Mouse (Mus musculus): ENCODE results near the gene Dapk3. TPM values are rescaled to one million over a fixed set of nuclear protein-coding genes. Genes with fewer than 3 reads are reported as not detected.

The Dapk3 gene
- polyA plus RNA-seq, 1 experiment from 2014 or later, result 32.4 TPM

- peaks cover 6% of the 10 kb centered on the region; the same call in 1 of the 2 replicates for H3K4me1 ChIP-seq (ENCODE audit: control insufficient read depth, insufficient read depth, low read length)
- H3K36me3 ChIP-seq (ENCODE audit: control insufficient read depth, insufficient read depth, low read length), result no peaks in the 10 kb centered on the region
- no peak for ATAC-seq (ENCODE audit: insufficient read depth, low FRiP score)
- 82% methylated on average over 13 of the region's 13 CpGs for WGBS
- no peaks in the 10 kb centered on the region for H3K9me3 ChIP-seq (replicated peaks; ENCODE audit: control insufficient read depth, low read length)
- no peak overlapping the region for H3K9ac ChIP-seq (ENCODE audit: low read length)
- H3K27ac ChIP-seq (ENCODE audit: low read length), result no peak overlapping the region
- no peak overlapping the region for H3K4me3 ChIP-seq (replicated peaks; ENCODE audit: low read length)
- H3K4me2 ChIP-seq (ENCODE audit: low read depth, low read length), result no peak overlapping the region
- H3K27me3 ChIP-seq (ENCODE audit: control insufficient read depth, insufficient read depth, low read length), result peaks cover 11% of the 10 kb centered on the region
Observed at GRCm38 (mm10) chr10:81200141-81200540, 17.3 kb downstream of the Dapk3 start.

- ATAC-seq (ENCODE audit: insufficient read depth, low FRiP score), result no peak
- Histone ChIP-seq H3K4me2 (ENCODE audit: low read depth, low read length) (no peak overlapping the region), H3K36me3 (ENCODE audit: control insufficient read depth, insufficient read depth, low read length) (no peaks in the 10 kb centered on the region), H3K27ac (ENCODE audit: low read length) (no peak overlapping the region), H3K4me1 (ENCODE audit: control insufficient read depth, insufficient read depth, low read length) (peaks cover 6% of the 10 kb centered on the region; the same call in 1 of the 2 replicates), H3K9ac (ENCODE audit: low read length) (no peak overlapping the region), H3K4me3 (replicated peaks; ENCODE audit: low read length) (no peak overlapping the region), H3K9me3 (replicated peaks; ENCODE audit: control insufficient read depth, low read length) (no peaks in the 10 kb centered on the region), H3K27me3 (ENCODE audit: control insufficient read depth, insufficient read depth, low read length) (peaks cover 7% of the 10 kb centered on the region; the same call in 1 of the 2 replicates)
- 71% methylated on average over 20 of the region's 20 CpGs for WGBS
Observed at GRCm38 (mm10) chr10:81200605-81201287, 17.9 kb downstream of the Dapk3 start.

- Histone ChIP-seq H3K9ac (ENCODE audit: low read length) (no peak within 1 kb of the TSS), H3K27ac (ENCODE audit: low read length) (no peak within 1 kb of the TSS), H3K9me3 (replicated peaks; ENCODE audit: control insufficient read depth, low read length) (no peaks in the 10 kb centered on the region), H3K36me3 (ENCODE audit: control insufficient read depth, insufficient read depth, low read length) (no peaks in the 10 kb centered on the region), H3K27me3 (ENCODE audit: control insufficient read depth, insufficient read depth, low read length) (peaks cover 7% of the 10 kb centered on the region; the same call in 1 of the 2 replicates), H3K4me2 (ENCODE audit: low read depth, low read length) (no peak within 1 kb of the TSS), H3K4me1 (ENCODE audit: control insufficient read depth, insufficient read depth, low read length) (0 out of 2 replicates have a peak, but pooled peaks cover 6% of the 10 kb centered on the region), H3K4me3 (replicated peaks; ENCODE audit: low read length) (no peak within 1 kb of the TSS)
- no peak for ATAC-seq (ENCODE audit: insufficient read depth, low FRiP score)
- 62% methylated on average over 13 of the region's 13 CpGs for WGBS
Observed at GRCm38 (mm10) chr10:81201807-81202758, 19.3 kb downstream of the Dapk3 start, which contains the start of gene Nmrk2. Gene Nmrk2 (minus strand): TSS chr10:81202051.

- H3K9me3 ChIP-seq (replicated peaks; ENCODE audit: control insufficient read depth, low read length), result no peaks in the 10 kb centered on the region
- H3K4me1 ChIP-seq (ENCODE audit: control insufficient read depth, insufficient read depth, low read length), result 0 out of 2 replicates have a peak, but pooled peaks cover 6% of the 10 kb centered on the region
- no peak overlapping the region for H3K4me3 ChIP-seq (replicated peaks; ENCODE audit: low read length)
- H3K4me2 ChIP-seq (ENCODE audit: low read depth, low read length), result no peak overlapping the region
- H3K27ac ChIP-seq (ENCODE audit: low read length), result no peak overlapping the region
- 62% methylated on average over 8 of the region's 8 CpGs for WGBS
- peaks cover 7% of the 10 kb centered on the region; the same call in 1 of the 2 replicates for H3K27me3 ChIP-seq (ENCODE audit: control insufficient read depth, insufficient read depth, low read length)
- ATAC-seq (ENCODE audit: insufficient read depth, low FRiP score), result peak; percentile 57; the same call in 1 of the 2 replicates
- H3K9ac ChIP-seq (ENCODE audit: low read length), result no peak overlapping the region
- no peaks in the 10 kb centered on the region for H3K36me3 ChIP-seq (ENCODE audit: control insufficient read depth, insufficient read depth, low read length)
Observed at GRCm38 (mm10) chr10:81202978-81203720, 20.3 kb downstream of the Dapk3 start.

DNA sequence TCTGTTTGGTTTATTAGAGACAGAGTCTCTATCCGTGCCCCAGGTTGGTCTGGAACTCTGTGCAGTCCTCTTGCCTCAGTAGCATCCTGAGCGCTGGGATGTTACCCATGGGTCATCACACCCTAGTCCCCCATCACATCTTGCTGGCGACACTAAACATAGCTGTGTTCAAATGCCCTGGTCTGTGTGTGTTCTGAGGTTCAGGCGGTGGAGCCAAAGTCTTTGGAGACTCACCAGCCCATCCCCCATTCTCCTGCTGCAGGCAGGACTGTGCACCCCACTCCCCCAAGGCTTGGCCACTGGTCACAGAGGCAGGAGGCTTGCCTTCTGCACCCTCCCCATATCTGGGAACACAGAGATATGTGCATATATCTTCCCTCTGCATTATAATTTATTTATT is 21.3 kb downstream of the Dapk3 start:
- H3K27ac ChIP-seq (ENCODE audit: low read length), result no peak overlapping the region
- WGBS, result 66% methylated on average over 4 of the region's 4 CpGs
- peaks cover 2% of the 10 kb centered on the region; the same call in 1 of the 2 replicates for H3K27me3 ChIP-seq (ENCODE audit: control insufficient read depth, insufficient read depth, low read length)
- H3K4me2 ChIP-seq (ENCODE audit: low read depth, low read length), result no peak overlapping the region
- 0 out of 2 replicates have a peak, but pooled peaks cover 6% of the 10 kb centered on the region for H3K4me1 ChIP-seq (ENCODE audit: control insufficient read depth, insufficient read depth, low read length)
- no peaks in the 10 kb centered on the region for H3K9me3 ChIP-seq (replicated peaks; ENCODE audit: control insufficient read depth, low read length)
- ATAC-seq (ENCODE audit: insufficient read depth, low FRiP score), result no peak
- H3K4me3 ChIP-seq (replicated peaks; ENCODE audit: low read length), result no peak overlapping the region
- H3K36me3 ChIP-seq (ENCODE audit: control insufficient read depth, insufficient read depth, low read length), result no peaks in the 10 kb centered on the region
- H3K9ac ChIP-seq (ENCODE audit: low read length), result no peak overlapping the region

DNA sequence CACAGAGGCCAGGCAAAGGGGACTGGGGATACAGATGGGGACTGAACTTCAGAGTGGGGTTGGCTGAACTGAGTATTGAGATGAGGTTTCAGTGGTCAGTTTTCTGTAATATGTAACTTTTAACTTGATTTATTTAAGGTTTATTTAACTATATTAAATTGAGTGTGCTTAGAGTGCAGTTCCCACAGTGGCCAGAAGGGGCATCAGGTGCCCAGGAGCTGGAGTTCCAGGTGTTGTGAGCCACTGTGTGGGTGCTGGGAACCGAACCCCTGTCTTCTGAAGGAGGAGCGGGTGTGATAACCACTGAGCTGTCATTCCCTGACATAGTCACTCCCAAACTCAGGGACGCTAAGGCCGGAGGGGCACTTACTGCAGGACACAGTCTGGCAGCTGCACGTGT is 27.3 kb downstream of the Dapk3 start:
- no peak for ATAC-seq (ENCODE audit: insufficient read depth, low FRiP score)
- Histone ChIP-seq H3K4me3 (replicated peaks; ENCODE audit: low read length) (no peak overlapping the region), H3K4me1 (ENCODE audit: control insufficient read depth, insufficient read depth, low read length) (no peaks in the 10 kb centered on the region), H3K27me3 (ENCODE audit: control insufficient read depth, insufficient read depth, low read length) (no peaks in the 10 kb centered on the region), H3K9me3 (replicated peaks; ENCODE audit: control insufficient read depth, low read length) (no peaks in the 10 kb centered on the region), H3K9ac (ENCODE audit: low read length) (no peak overlapping the region), H3K4me2 (ENCODE audit: low read depth, low read length) (no peak overlapping the region), H3K27ac (ENCODE audit: low read length) (no peak overlapping the region), H3K36me3 (ENCODE audit: control insufficient read depth, insufficient read depth, low read length) (no peaks in the 10 kb centered on the region)
- 92% methylated on average over 5 of the region's 5 CpGs for WGBS

DNA sequence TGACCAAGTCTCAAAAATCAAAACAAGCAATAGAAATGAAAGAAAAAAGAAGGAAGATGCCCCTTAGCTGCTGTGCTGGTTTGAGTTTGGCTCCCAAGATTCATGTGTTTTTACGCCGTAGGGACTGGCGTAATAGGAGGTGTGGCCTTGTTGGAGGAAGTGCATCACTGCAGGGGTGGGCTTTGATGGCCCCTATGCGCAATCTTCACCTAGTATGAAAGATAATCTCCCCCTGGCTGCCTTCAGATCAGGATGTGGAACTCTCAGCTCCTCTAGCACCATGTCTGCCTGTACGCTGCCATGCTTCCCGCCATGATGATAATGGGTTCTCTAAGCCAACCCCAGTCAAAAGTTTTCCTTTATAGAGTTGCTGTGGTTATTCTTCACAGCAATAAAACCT is 33.5 kb downstream of the Dapk3 start:
- no peaks in the 10 kb centered on the region for H3K36me3 ChIP-seq (ENCODE audit: control insufficient read depth, insufficient read depth, low read length)
- no peak overlapping the region for H3K9ac ChIP-seq (ENCODE audit: low read length)
- H3K27me3 ChIP-seq (ENCODE audit: control insufficient read depth, insufficient read depth, low read length), result no peaks in the 10 kb centered on the region
- 89% methylated on average over 6 of the region's 6 CpGs for WGBS
- no peaks in the 10 kb centered on the region for H3K9me3 ChIP-seq (replicated peaks; ENCODE audit: control insufficient read depth, low read length)
- no peaks in the 10 kb centered on the region for H3K4me1 ChIP-seq (ENCODE audit: control insufficient read depth, insufficient read depth, low read length)
- ATAC-seq (ENCODE audit: insufficient read depth, low FRiP score), result no peak
- H3K27ac ChIP-seq (ENCODE audit: low read length), result no peak overlapping the region
- no peak overlapping the region for H3K4me2 ChIP-seq (ENCODE audit: low read depth, low read length)
- no peak overlapping the region for H3K4me3 ChIP-seq (replicated peaks; ENCODE audit: low read length)

GRCm38 (mm10) chr10:81216810-81217209 is 34.0 kb downstream of the Dapk3 start:
- Histone ChIP-seq H3K27me3 (ENCODE audit: control insufficient read depth, insufficient read depth, low read length) (no peaks in the 10 kb centered on the region), H3K9me3 (replicated peaks; ENCODE audit: control insufficient read depth, low read length) (no peaks in the 10 kb centered on the region), H3K36me3 (ENCODE audit: control insufficient read depth, insufficient read depth, low read length) (no peaks in the 10 kb centered on the region), H3K4me1 (ENCODE audit: control insufficient read depth, insufficient read depth, low read length) (no peaks in the 10 kb centered on the region), H3K4me3 (replicated peaks; ENCODE audit: low read length) (no peak overlapping the region), H3K27ac (ENCODE audit: low read length) (no peak overlapping the region), H3K9ac (ENCODE audit: low read length) (no peak overlapping the region), H3K4me2 (ENCODE audit: low read depth, low read length) (no peak overlapping the region)
- no peak for ATAC-seq (ENCODE audit: insufficient read depth, low FRiP score)
- 79% methylated on average over 6 of the region's 6 CpGs for WGBS
